Mouse (Mus musculus) limb, embryonic 12.5 days (tissue): ENCODE data around the gene Zfp931. TPM values are rescaled to one million over a fixed set of nuclear protein-coding genes. Genes with fewer than 3 reads are reported as not detected.
A peak's percentile ranks its signal among the peaks of the same experiment; 100 is the strongest.
"Not testable (repeated sequence)": the region's sequence is repeated elsewhere in the genome, so short reads cannot be mapped to it uniquely, and the experiment has no call there.

Experiments
- ATAC-seq: fragments of 200-750 bp; cut with Nextera tagmentation; 2 replicates; pipeline ENCODE4 v1.8.0; 2017; ENCODE audit warnings: low read depth, moderate TSS enrichment; ENCODE audit not compliant: insufficient number of reproducible peaks, insufficient read depth, low FRiP score, low TSS enrichment
- H3K27ac ChIP-seq: fragments of 300-500 bp; sonication (generic); 2 replicates; pipeline ENCODE4 v1.5.1; 2016; ENCODE audit warnings: mild to moderate bottlenecking, moderate library complexity
- H3K27me3 ChIP-seq: fragments of 300-500 bp; sonication (generic); 2 replicates; pipeline ENCODE4 v1.6.1; 2016; ENCODE audit warnings: mild to moderate bottlenecking, moderate library complexity
- H3K36me3 ChIP-seq: fragments of 300-500 bp; sonication (generic); 2 replicates; pipeline ENCODE4 v1.6.1; 2016; ENCODE audit warnings: mild to moderate bottlenecking, moderate library complexity
- H3K4me1 ChIP-seq: fragments of 300-500 bp; sonication (generic); replicated peaks from 2 replicates; pipeline ENCODE4 v1.6.1; 2016
- H3K4me2 ChIP-seq: fragments of 300-500 bp; sonication (generic); 2 replicates; pipeline ENCODE4 v1.6.1; 2016; ENCODE audit warnings: mild to moderate bottlenecking, moderate library complexity
- H3K4me3 ChIP-seq: fragments of 300-500 bp; sonication (generic); replicated peaks from 2 replicates; pipeline ENCODE4 v1.5.1; 2016; ENCODE audit warnings: mild to moderate bottlenecking
- H3K9ac ChIP-seq: fragments of 300-500 bp; sonication (generic); replicated peaks from 2 replicates; pipeline ENCODE4 v1.6.1; 2016; ENCODE audit warnings: mild to moderate bottlenecking, moderate library complexity
- H3K9me3 ChIP-seq: fragments of 300-500 bp; sonication (generic); 2 replicates; pipeline ENCODE4 v1.6.1; 2016; ENCODE audit warnings: mild to moderate bottlenecking, moderate library complexity
- WGBS: fragments of 180-500 bp; shearing (Covaris S2); methylation state at CpG from one replicate; pipeline ENCODE4 v1.1.7; 2016; 5-methylcytosine and 5-hydroxymethylcytosine counted together
- polyA plus RNA-seq: library from polyadenylated mRNA; unstranded; fragments of >200 nt; fragmentation: Nextera tagmentation; extraction: Ambion mirVana; gene quantifications from 2 replicates; pipeline ENCODE4 v1.2.1, GENCODE M21; 2016

Gene Zfp931
- polyA plus RNA-seq, result 17.5 and 18.5 TPM in 2 replicates

DNA sequence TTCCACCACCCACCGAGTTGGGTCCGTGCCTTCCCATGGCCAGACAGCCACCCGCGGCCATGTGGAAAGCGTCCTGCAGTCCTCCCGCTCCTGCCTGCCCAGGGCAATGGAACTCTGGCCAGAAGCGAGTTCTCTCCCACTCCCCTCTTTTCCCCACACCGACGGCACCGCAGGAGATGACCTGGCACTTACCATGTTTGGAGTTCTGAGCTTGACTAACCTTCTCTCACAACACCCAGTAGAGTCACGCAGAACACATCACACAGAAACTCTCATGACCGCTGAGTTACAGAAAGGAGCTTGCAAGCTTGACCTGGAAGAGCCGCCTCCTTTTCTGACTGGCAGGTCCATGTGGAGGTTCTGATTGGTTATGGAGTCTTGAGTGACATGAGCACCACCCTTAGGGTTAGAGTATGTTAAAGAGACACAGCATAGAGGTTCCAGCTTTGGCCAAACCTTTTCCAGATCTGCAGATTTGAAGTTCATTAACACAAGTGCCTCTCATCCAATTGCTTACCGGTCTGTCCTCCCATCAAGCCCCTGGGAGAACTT is at the start of gene Zfp931:
TSS of gene Zfp931 (minus strand) at position 311 of the 552 bp plus-strand sequence.
- not testable (repeated sequence) for H3K27me3 ChIP-seq, H3K4me1 ChIP-seq, ATAC-seq, H3K36me3 ChIP-seq, H3K27ac ChIP-seq, H3K9me3 ChIP-seq
- Histone ChIP-seq H3K9ac (peak within 1 kb of the TSS; percentile 52; the same call in 1 of the 2 replicates), H3K4me3 (peak within 1 kb of the TSS; percentile 46), H3K4me2 (peak within 1 kb of the TSS; percentile 54)
- WGBS, result 0% methylated on average over 7 of the region's 14 CpGs

DNA sequence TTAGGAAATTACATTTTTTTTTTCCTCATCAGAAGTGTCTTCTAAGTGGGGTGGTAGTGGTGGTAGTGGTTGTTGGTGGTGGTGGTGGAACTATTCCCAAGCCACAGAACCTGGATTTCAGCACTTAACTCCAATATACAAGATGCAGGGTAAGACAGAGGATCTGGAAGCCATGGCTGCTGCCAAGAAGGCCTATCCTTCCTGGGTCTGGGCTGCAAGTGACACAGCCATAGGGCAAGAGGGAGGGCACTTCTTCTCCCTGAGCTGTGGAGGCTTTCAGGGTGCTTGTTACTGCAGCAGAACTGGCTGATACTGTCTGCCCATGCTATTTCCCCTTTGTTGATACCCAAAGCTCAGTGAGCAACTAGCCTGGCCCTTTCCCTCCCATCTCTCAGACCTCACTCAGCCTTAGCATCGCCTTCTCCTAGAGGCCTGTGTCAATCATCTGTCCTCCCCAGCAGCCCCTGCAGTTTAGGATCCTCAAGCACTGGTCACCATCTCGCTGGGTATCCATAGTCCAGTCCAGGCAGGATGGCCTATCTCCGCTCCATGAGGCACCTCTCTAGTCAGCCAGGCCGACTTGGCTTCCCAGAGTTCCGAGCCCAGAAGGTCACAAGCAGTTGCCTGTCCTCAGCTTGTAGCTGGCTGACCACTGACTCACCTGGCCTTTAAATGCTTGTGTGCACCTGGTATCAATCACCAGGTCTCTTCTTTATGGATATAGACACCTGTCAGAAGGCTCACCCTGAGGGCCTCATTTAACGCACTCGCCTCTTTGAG is 48.0 kb upstream of the Zfp931 start:
- Histone ChIP-seq H3K4me3 (no peak overlapping the region), H3K36me3 (no peaks in the 10 kb centered on the region), H3K9ac (no peak overlapping the region), H3K4me2 (no peak overlapping the region), H3K9me3 (no peaks in the 10 kb centered on the region), H3K27ac (no peak overlapping the region), H3K27me3 (no peaks in the 10 kb centered on the region), H3K4me1 (peaks cover 20% of the 10 kb centered on the region)
- 83% methylated on average over 7 of the region's 7 CpGs for WGBS
- ATAC-seq, result no peak

DNA sequence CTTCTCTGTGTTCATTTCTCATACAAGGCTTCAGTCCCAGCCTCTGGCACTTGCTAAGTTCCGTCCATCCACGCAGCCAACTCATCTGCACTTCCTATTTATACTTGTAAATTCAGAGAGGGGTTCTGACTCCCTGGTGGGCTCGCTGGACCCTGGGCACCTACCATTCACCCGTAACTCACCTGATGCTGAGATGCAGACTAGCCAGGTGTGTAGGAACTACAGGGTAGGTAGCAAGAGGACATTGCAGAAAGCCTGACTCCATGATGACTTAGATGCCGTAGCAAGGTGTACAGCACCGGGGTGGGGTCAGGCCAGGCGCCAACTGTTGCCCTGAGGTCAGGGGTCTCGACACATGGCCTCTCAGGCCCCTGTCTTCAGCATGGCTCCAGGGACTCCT is 47.2 kb upstream of the Zfp931 start:
- H3K27ac ChIP-seq, result no peak overlapping the region
- H3K27me3 ChIP-seq, result no peaks in the 10 kb centered on the region
- no peak overlapping the region for H3K4me3 ChIP-seq
- ATAC-seq, result no peak
- H3K4me2 ChIP-seq, result no peak overlapping the region
- no peaks in the 10 kb centered on the region for H3K36me3 ChIP-seq
- H3K9ac ChIP-seq, result no peak overlapping the region
- peaks cover 22% of the 10 kb centered on the region for H3K4me1 ChIP-seq
- H3K9me3 ChIP-seq, result no peaks in the 10 kb centered on the region
- 82% methylated on average over 8 of the region's 8 CpGs for WGBS

DNA sequence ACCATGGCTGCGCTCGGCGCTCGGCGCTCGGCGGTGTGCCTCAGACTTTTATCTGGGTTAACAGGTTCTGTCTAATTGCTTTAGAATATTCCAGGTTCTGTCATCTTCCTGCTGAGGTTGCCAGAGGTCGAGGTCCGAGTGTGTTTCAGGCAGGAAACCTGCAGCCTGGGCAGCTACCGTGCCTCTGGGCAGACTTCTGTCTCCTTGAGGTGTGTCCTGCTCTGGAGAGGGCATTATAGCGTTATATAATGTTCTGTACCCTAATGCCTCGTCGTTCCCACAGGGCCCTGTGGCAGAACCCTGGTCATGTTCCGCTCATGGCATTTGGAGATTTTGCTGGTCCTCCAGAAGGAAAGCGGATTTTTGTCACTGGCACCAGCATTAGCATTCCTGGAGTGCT is 45.2 kb upstream of the Zfp931 start:
- ATAC-seq, result no peak
- 0 out of 2 replicates have a peak overlapping the region, but pooled peaks have one; percentile 12 for H3K9ac ChIP-seq
- no peak overlapping the region for H3K4me3 ChIP-seq
- H3K9me3 ChIP-seq, result no peaks in the 10 kb centered on the region
- no peaks in the 10 kb centered on the region for H3K36me3 ChIP-seq
- peaks cover 17% of the 10 kb centered on the region for H3K27me3 ChIP-seq
- H3K4me1 ChIP-seq, result peaks cover 40% of the 10 kb centered on the region
- WGBS, result 74% methylated on average over 15 of the region's 15 CpGs
- H3K4me2 ChIP-seq, result no peak overlapping the region
- no peak overlapping the region for H3K27ac ChIP-seq

DNA sequence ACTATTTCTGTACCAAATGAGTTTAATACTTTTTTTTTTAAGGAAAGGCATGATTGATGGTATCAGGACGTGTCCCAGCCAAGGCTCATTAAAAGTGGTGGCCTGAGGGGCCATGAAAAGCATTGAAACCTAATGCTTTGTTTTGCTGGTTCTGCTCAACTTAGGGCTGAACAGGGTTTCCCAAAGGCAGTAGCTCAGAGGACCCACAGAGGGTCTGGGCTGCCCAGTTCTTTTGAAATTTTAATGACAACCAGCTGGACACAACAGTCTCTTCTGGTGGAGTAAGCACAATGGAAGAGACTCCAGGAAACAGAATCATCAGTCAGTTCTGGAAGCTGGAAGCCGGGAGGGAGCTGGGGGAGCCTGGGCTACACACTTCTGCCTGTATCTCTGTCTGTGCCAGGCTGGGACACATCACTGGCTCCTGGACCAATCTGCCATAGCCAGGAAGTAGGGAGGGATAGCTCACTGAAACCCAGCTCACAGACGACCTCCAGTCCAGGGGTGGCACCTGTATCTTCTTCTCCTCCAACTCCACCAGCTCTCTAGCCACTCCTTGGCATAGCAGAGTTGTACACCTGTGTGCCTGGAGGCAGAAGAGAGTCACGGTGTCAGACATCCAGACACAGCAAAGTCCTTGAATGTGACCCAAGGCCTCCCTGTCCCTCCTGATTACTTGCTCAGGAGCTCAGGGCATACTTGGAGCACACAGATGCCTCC is 43.8 kb upstream of the Zfp931 start:
- peaks cover 40% of the 10 kb centered on the region for H3K4me1 ChIP-seq
- no peak overlapping the region for H3K27ac ChIP-seq
- ATAC-seq, result no peak

DNA sequence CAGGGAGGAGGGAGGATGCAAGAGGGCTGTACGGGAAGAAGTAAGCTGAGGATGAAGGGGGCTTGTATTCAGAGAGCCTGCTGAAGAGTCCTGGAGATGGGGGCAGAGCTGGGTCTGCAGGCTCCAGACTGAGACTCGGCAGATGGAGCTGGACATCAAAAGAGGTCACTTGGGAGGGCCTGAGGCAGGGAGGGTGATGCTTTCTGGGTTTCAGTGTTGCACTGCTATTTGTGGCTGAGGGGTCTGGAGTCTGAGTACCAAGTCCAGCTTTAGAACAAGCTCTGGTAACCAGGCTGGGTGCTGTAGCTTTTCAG is 43.1 kb upstream of the Zfp931 start:
- Histone ChIP-seq H3K4me3 (no peak overlapping the region), H3K36me3 (no peaks in the 10 kb centered on the region), H3K4me2 (no peak overlapping the region), H3K9ac (no peak overlapping the region), H3K27me3 (peaks cover 22% of the 10 kb centered on the region), H3K4me1 (peaks cover 40% of the 10 kb centered on the region), H3K9me3 (no peaks in the 10 kb centered on the region), H3K27ac (no peak overlapping the region)
- WGBS, result 23% methylated on average over 2 of the region's 2 CpGs
- ATAC-seq, result no peak

More for the DNA sequence above, 43.8 kb upstream of the Zfp931 start:
- Histone ChIP-seq H3K9ac (no peak overlapping the region), H3K9me3 (no peaks in the 10 kb centered on the region), H3K27me3 (peaks cover 22% of the 10 kb centered on the region), H3K4me3 (no peak overlapping the region), H3K36me3 (no peaks in the 10 kb centered on the region), H3K4me2 (no peak overlapping the region)
- 20% methylated on average over 4 of the region's 4 CpGs for WGBS

DNA sequence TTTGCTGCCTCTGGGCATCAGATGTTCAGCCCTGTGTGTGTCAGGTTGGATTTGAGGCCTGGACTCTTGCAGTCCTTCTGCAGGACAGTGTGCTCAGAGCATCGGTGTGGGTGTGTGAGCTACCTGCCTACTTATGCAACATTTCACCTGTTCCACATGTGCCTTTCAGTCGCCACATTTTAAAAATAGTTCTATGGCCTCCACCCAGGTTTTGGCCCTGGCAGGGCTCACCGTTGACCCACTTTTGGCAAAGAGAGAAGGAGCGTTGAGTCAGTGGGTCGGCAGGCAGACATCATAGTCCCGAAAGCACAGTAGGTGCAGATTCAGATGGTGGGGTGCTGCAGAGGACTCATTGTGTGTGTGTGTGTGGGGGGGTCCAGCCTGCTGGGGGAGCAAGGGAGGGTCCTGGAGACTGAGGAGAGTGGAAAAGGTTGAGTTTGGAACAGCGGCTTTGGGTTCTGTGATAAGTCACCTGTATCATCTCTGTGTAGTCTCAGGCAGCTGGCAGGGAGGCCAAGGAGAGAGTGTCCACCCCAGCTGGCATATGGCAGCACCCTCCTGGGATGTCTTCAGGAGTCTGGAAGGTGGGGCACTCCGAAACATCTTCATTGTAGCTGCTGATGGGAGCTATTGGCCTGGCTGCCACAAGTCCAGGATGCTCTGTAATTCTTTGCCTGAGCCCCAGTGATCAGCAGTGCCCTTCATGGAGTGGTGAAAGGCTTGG is 42.5 kb upstream of the Zfp931 start:
- H3K9ac ChIP-seq, result no peak overlapping the region
- H3K9me3 ChIP-seq, result no peaks in the 10 kb centered on the region
- peaks cover 40% of the 10 kb centered on the region for H3K4me1 ChIP-seq
- no peaks in the 10 kb centered on the region for H3K36me3 ChIP-seq
- WGBS, result 87% methylated on average over 8 of the region's 8 CpGs
- no peak overlapping the region for H3K4me2 ChIP-seq
- no peak for ATAC-seq
- no peak overlapping the region for H3K4me3 ChIP-seq
- H3K27ac ChIP-seq, result no peak overlapping the region
- H3K27me3 ChIP-seq, result peaks cover 22% of the 10 kb centered on the region

DNA sequence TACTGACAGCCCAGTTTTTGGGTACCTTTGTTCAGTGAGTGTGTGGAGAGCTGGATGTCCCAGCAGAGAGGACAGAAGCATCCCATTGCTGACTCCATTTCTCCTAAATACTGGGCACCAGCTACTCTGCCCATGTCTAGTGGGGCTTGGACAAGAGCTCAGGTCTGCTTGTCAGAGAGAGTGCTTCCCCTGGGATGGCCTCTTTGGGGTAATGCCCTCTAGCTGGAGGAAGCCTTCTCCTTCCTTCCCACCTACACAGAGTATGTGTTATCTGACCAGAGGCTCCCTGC is 42.0 kb upstream of the Zfp931 start:
- no peak overlapping the region for H3K9ac ChIP-seq
- no peaks in the 10 kb centered on the region for H3K9me3 ChIP-seq
- peaks cover 40% of the 10 kb centered on the region for H3K4me1 ChIP-seq
- ATAC-seq, result 0 out of 2 replicates have a peak, but pooled peaks have one; percentile 3
- peaks cover 22% of the 10 kb centered on the region for H3K27me3 ChIP-seq
- H3K27ac ChIP-seq, result no peak overlapping the region
- no peaks in the 10 kb centered on the region for H3K36me3 ChIP-seq
- no peak overlapping the region for H3K4me3 ChIP-seq
- no peak overlapping the region for H3K4me2 ChIP-seq

DNA sequence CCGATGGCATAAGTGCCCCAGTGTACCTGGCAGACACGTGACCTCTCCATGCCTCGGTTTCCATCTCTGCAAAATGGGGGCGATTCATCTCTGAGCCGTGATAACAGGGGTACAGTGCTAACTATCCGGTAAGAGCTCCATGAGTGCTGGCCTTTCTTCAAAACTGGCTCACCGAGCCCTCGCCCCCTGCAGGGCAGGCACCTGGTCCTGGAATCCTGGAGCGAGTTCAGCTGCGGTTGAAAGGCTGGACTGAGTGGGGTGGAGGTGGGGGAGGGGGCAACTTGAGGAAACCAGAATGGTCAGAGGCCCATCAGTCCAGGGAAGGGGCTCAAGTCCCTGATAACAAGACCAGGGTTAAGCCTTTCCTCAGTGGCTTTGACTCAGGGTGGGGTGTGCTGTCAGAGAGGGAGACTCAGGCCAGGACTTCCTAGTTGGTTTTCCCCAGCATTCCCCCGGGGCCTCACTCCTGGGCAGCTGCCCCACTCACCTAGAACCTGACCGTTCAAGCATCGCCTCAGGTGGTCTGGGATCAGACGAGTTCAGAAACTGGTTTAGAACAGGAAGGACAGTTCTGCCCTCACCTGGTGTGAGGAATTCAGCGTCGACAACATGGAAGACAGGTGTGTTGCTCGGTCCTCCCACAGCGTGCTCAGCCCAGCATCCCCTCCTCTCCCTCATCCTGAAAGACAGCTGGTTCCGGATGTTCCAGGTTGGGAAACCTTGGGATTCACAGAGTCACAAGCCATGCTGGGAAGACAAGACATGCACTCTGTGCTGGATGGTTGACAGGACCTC is 41.5 kb upstream of the Zfp931 start:
- Histone ChIP-seq H3K9ac (peak overlapping the region; percentile 52; the same call in 1 of the 2 replicates), H3K9me3 (no peaks in the 10 kb centered on the region), H3K27ac (no peak overlapping the region), H3K27me3 (peaks cover 22% of the 10 kb centered on the region), H3K36me3 (no peaks in the 10 kb centered on the region), H3K4me1 (peaks cover 40% of the 10 kb centered on the region), H3K4me3 (peak overlapping the region; percentile 50), H3K4me2 (peak overlapping the region; percentile 98)
- peak; percentile 40 for ATAC-seq
- 19% methylated on average over 19 of the region's 19 CpGs for WGBS

DNA sequence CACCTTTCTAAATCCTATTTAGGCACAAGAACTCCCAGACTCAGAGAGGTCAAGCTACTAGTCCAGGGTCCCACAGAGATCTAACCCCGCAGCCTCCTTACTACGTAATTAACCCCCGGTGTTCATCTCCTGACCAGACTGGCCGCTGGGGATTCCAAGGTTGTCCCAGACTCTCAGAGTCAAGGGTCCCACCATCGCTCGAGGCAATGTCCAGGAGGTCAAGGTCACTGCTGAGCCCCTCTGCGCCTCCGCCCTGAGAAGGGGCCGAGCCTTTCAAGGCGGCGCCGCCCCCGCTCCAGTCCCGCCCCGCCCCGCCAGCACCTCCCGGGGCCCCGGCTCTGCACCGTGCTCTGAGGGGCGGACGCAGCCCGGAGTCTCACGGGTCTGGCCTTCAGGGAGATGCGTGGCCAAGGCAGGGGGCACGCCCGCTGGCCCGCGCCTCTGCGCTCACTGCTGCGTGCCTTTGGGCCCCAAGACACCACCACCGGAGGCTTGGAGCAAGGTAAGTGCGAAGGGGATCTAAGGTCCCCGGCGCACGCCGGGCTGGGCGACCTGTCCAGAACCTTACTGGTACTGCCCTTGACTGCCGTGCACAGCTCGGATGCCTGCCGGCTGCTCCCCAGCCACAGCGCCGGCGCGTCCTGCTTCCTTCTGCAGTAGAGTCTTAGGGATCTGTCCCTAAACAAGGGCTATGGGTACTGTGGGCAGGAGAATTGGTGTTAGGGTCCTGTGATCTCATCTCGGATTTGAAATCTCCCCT is 40.7 kb upstream of the Zfp931 start, which contains the start of gene Phactr3:
TSS of gene Phactr3 (plus strand) at position 175 of the 760 bp plus-strand sequence.
- Histone ChIP-seq H3K36me3 (no peaks in the 10 kb centered on the region), H3K27ac (no peak within 1 kb of the TSS), H3K9me3 (no peaks in the 10 kb centered on the region), H3K4me2 (peak within 1 kb of the TSS; percentile 98), H3K9ac (peak within 1 kb of the TSS; percentile 52), H3K4me1 (peaks cover 40% of the 10 kb centered on the region), H3K27me3 (peaks cover 22% of the 10 kb centered on the region), H3K4me3 (peak within 1 kb of the TSS; percentile 50)
- 1% methylated on average over 42 of the region's 45 CpGs for whole genome bisulfite sequencing
- peak; percentile 57; the same call in 1 of the 2 replicates for ATAC-seq
